In the genomic region with DNA sequence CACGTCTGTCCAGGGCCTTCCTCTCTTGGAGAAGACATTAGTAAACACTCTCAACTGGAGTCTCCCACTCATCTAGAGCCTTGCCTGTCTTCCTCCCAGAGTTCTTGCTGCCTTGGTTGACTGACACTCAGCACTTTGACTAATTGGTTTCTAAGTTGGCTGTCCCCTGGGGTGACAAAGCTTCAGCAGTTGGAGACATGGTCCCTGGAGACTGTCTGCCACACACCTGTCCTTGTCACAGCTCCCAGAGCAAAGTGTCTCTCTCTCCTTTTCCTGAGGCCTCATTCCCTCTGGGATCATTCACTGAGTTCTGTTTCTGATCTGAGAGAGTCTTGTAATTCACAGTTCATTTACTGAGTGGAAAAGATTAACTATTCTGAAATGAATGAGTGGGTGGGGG, we compare ENCODE assay signal across 16 mouse cellular contexts. TPM values are rescaled to one million over a fixed set of nuclear protein-coding genes. Genes with fewer than 3 reads are reported as not detected.
DNase-seq lines count a peak whose midpoint lies in the region; ATAC-seq and TF ChIP-seq lines count a peak whose summit lies in the region.
"Had no signal": no experiment of that assay in that cellular context is flagged by ENCODE, and none has a peak within 500 bp of the region (broad histone marks: within the 10 kb centered on the region; RNA-seq: fewer than 3 reads in every experiment).

No protein-coding gene starts in this region.

- H3K9ac ChIP-seq in liver, embryonic 12.5 days, result no peak overlapping the region
- H3K9ac ChIP-seq: liver, postnatal 0 days had no signal

- H3K27ac ChIP-seq in heart, embryonic 10.5 days, result peak overlapping the region; percentile 79
- H3K27ac ChIP-seq in kidney, adult 2 months (ENCODE audit: insufficient read depth, low read depth, low read length), result peak overlapping the region; percentile 15; the same call in 1 of the 2 replicates
- no peak overlapping the region for H3K27ac ChIP-seq in liver, embryonic 12.5 days

- no peaks in the 10 kb centered on the region for H3K36me3 ChIP-seq in heart, embryonic 10.5 days
- H3K36me3 ChIP-seq in kidney, adult 2 months (ENCODE audit: control insufficient read depth, insufficient read depth, low read length), result no peaks in the 10 kb centered on the region
- no peaks in the 10 kb centered on the region for H3K36me3 ChIP-seq in splenic B cell, adult 2 months (ENCODE audit: control insufficient read depth, insufficient read depth, low read length, poor library complexity, severe bottlenecking)
- no peaks in the 10 kb centered on the region for H3K36me3 ChIP-seq in liver, embryonic 12.5 days
- H3K36me3 ChIP-seq: G1E had no signal

- DNase-seq in heart, embryonic 10.5 days (ENCODE audit: low spot score), result peak; percentile 76
- no peak for DNase-seq in heart, adult 11 months
- DNase-seq in kidney, adult 2 months, result no peak
- DNase-seq in kidney, adult 8-10 months, result no peak
- DNase-seq in spleen, postnatal 36 days (ENCODE audit: low spot score in 2 of 2), result peak; percentile 9 to 21
- DNase-seq in spleen, adult 18-20 months, result no peak
- DNase-seq in splenic B cell, adult 2 months (ENCODE audit: low read depth, low spot score), result peak; percentile 24
- DNase-seq: cerebellum, adult 9-10 months; layer of hippocampus, adult 9-11 months; liver, postnatal 0 days; thymus, postnatal 25 days had no signal

- TF ChIP-seq POLR2A in kidney, adult 2 months (IDR thresholded peaks at IDR 0.05; ENCODE audit: low read depth, low read length), result no peak

- no peak overlapping the region for H3K4me3 ChIP-seq in heart, embryonic 10.5 days
- no peak overlapping the region for H3K4me3 ChIP-seq in kidney, adult 2 months (ENCODE audit: insufficient read depth, low read depth, low read length)
- H3K4me3 ChIP-seq in liver, embryonic 12.5 days, result no peak overlapping the region
- H3K4me3 ChIP-seq: erythroblast, embryonic 14.5 days had no signal

- H3K9me3 ChIP-seq in heart, embryonic 10.5 days, result 0 out of 2 replicates have a peak, but pooled peaks cover 3% of the 10 kb centered on the region
- peaks cover 3% of the 10 kb centered on the region; the same call in 1 of the 2 replicates for H3K9me3 ChIP-seq in liver, embryonic 12.5 days (replicated peaks)

- no peak overlapping the region for H3K4me2 ChIP-seq in liver, embryonic 12.5 days

- ATAC-seq in liver, embryonic 12.5 days, result no peak
- ATAC-seq: inflammation-experienced regulatory T-cells, adult 6 months; liver, postnatal 0 days had no signal

- TF ChIP-seq CTCF in kidney, adult 2 months (conservative IDR thresholded peaks at IDR 0.05; ENCODE audit: insufficient read depth, insufficient read length, low read depth, low read length), result no peak

- WGBS in heart, embryonic 10.5 days, result 16% methylated on average over 1 of the region's 1 CpGs
- 56% methylated on average over 1 of the region's 1 CpGs for WGBS in kidney, adult 2 months
- 48% methylated on average over 1 of the region's 1 CpGs for WGBS in liver, embryonic 12.5 days (ENCODE audit: insufficient replicate concordance)

- no peaks in the 10 kb centered on the region for H3K27me3 ChIP-seq in heart, embryonic 10.5 days (ENCODE audit: insufficient read depth, poor library complexity, severe bottlenecking)
- H3K27me3 ChIP-seq in kidney, adult 2 months (replicated peaks; ENCODE audit: control insufficient read depth, insufficient read depth, low read length), result no peaks in the 10 kb centered on the region
- no peaks in the 10 kb centered on the region for H3K27me3 ChIP-seq in splenic B cell, adult 2 months (ENCODE audit: control insufficient read depth, insufficient read depth, low read length, poor library complexity, severe bottlenecking)
- H3K27me3 ChIP-seq in liver, embryonic 12.5 days (replicated peaks), result no peaks in the 10 kb centered on the region; the same call in 1 of the 2 replicates

- H3K4me1 ChIP-seq in heart, embryonic 10.5 days, result peaks cover 40% of the 10 kb centered on the region
- H3K4me1 ChIP-seq in kidney, adult 2 months (ENCODE audit: control insufficient read depth, insufficient read depth, low read length), result no peaks in the 10 kb centered on the region
- 0 out of 2 replicates have a peak, but pooled peaks cover 2% of the 10 kb centered on the region for H3K4me1 ChIP-seq in liver, embryonic 12.5 days

RNA-seq across cellular contexts. Expression of a gene that starts 20.2 kb away (rescaled TPM):
- 0.27 and 0.31 TPM in 2 replicates for polyA plus RNA-seq in heart, embryonic 10.5 days (2016; fragmentation: Nextera tagmentation; extraction: Ambion mirVana)
- 0.31 and 0.47 TPM in 2 replicates for polyA plus RNA-seq in kidney, adult 2 months (2012; rRNA removed)
- polyA plus RNA-seq in liver, embryonic 12.5 days (2016; fragmentation: Nextera tagmentation; extraction: Ambion mirVana), result not detected in 2 replicates
- polyA plus RNA-seq: erythroblast, embryonic 14.5 days; G1E; inflammation-experienced regulatory T-cells, adult 6 months; liver, postnatal 0 days; small intestine, adult 2 months had no signal

RNA-seq across cellular contexts. Expression of a gene that starts 26.1 kb away (rescaled TPM):
- 10.8 and 18.2 TPM in 2 replicates for polyA plus RNA-seq in heart, embryonic 10.5 days (2016; fragmentation: Nextera tagmentation; extraction: Ambion mirVana)
- 10.8 and 12.5 TPM in 2 replicates for polyA plus RNA-seq in kidney, adult 2 months (2012; rRNA removed)
- polyA plus RNA-seq in liver, embryonic 12.5 days (2016; fragmentation: Nextera tagmentation; extraction: Ambion mirVana), result 3.0 and 3.3 TPM in 2 replicates

Comparison
In these comparisons a context has a peak if more than half of its experiments do, and no peak if none do; other contexts are left out.
1. DNase-seq: peak in heart, embryonic 10.5 days (single experiment), spleen, postnatal 36 days (2 of 2) and splenic B cell, adult 2 months (single experiment); none in heart, adult 11 months (single experiment), kidney, adult 2 months (single experiment), kidney, adult 8-10 months (0 of 2) and spleen, adult 18-20 months (0 of 2).